Mouse (Mus musculus): ENCODE measurements at regions not wholly inside any gene's neighbourhood (a gene's known extent, or its start where the extent isn't known, plus 50 kb on each side); places are given as distances from the start of the nearest gene placed in this dataset.
A peak's percentile ranks its signal among the peaks of the same experiment; 100 is the strongest.
"Not testable (repeated sequence)": the region's sequence is repeated elsewhere in the genome, so short reads cannot be mapped to it uniquely, and the experiment has no call there.

- no peak for DNase-seq (ENCODE audit: low read depth, low spot score)
Measured at GRCm38 (mm10) chr1:145910637-145911369, 583.8 kb upstream of the Brinp3 start.

- no peak for DNase-seq (ENCODE audit: low read depth, low spot score)
Measured at GRCm38 (mm10) chr1:145935798-145936197, 558.8 kb upstream of the Brinp3 start.

GRCm38 (mm10) chr1:145957762-145958161, 536.8 kb upstream of the Brinp3 start:
- not testable (repeated sequence) for DNase-seq (ENCODE audit: low read depth, low spot score)

GRCm38 (mm10) chr1:145962303-145962702, 532.3 kb upstream of the Brinp3 start:
- no peak for DNase-seq (ENCODE audit: low read depth, low spot score)

- no peak for DNase-seq (ENCODE audit: low read depth, low spot score)
Measured at GRCm38 (mm10) chr1:145968026-145968425, 526.5 kb upstream of the Brinp3 start.

GRCm38 (mm10) chr1:145972416-145972815, 522.1 kb upstream of the Brinp3 start:
- DNase-seq (ENCODE audit: low read depth, low spot score) = no peak

GRCm38 (mm10) chr1:146002010-146002409, 492.6 kb upstream of the Brinp3 start:
- DNase-seq (ENCODE audit: low read depth, low spot score) = no peak

- no peak for DNase-seq (ENCODE audit: low read depth, low spot score)
Measured at GRCm38 (mm10) chr1:146015075-146015474, 479.5 kb upstream of the Brinp3 start.

- no peak for DNase-seq (ENCODE audit: low read depth, low spot score)
Measured at GRCm38 (mm10) chr1:146026660-146027059, 467.9 kb upstream of the Brinp3 start.

GRCm38 (mm10) chr1:146027650-146028049, 466.9 kb upstream of the Brinp3 start:
- no peak for DNase-seq (ENCODE audit: low read depth, low spot score)

- not testable (repeated sequence) for DNase-seq (ENCODE audit: low read depth, low spot score)
Measured at GRCm38 (mm10) chr1:146032396-146032795, 462.2 kb upstream of the Brinp3 start.

GRCm38 (mm10) chr1:146032926-146033325, 461.6 kb upstream of the Brinp3 start:
- not testable (repeated sequence) for DNase-seq (ENCODE audit: low read depth, low spot score)

- peak; percentile 16 for DNase-seq (ENCODE audit: low read depth, low spot score)
Measured at GRCm38 (mm10) chr1:146052504-146052903, 442.1 kb upstream of the Brinp3 start.

All from telencephalon, adult 2 months (tissue).